Mouse (Mus musculus): ENCODE results near the gene Timp2.

DNA sequence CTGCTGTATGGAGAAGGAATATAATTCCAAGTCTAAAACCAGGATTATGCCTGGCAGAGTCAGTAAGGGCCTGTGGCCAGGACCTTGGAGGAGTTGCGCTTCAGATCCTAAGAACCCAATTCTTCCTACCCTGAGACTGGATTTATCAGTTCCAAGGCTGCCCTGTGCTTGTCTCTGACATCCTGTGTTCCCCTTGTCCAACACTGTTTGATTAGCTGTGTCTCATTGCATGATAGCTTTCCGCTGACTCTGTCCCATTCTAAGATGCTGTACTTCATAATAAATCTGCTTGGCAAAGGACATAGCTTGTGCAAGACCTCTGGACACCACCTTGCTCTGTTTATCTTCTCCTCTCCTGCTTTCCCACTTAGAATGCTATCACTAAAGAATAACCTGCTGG is 8.1 kb downstream of the Timp2 start:
- TF ChIP-seq CTCF (IDR thresholded peaks at IDR 0.05; ENCODE audit: low read depth) (no peak), EP300 (optimal IDR thresholded peaks at IDR 0.05) (no peak)
